Mouse (Mus musculus) common myeloid progenitor, adult 5-6 weeks (primary cell): ENCODE results near the gene Olfr1457. TPM values are rescaled to one million over a fixed set of nuclear protein-coding genes. Genes with fewer than 3 reads are reported as not detected.

Experiments used
- ATAC-seq: replicated peaks from 2 replicates; pipeline ENCODE4 v1.8.0; 2016; ENCODE audit warnings: low read depth, mild to moderate bottlenecking, moderate TSS enrichment, inconsistent platforms; ENCODE audit not compliant: poor library complexity, severe bottlenecking
- total RNA-seq: library from RNA; stranded (forward); fragments of 200-1000, 187-1606 nt; gene quantifications from 2 replicates; pipeline ENCODE4 v1.2.3, GENCODE M21; 2017

Gene Olfr1457
- total RNA-seq, result not detected in 2 replicates

- no peak for ATAC-seq
Measured at GRCm38 (mm10) chr19:13097791-13098190, at the start of gene Olfr1457. Gene Olfr1457, minus strand, starts transcription at chr19:13097891.

- no peak for ATAC-seq
Measured at GRCm38 (mm10) chr19:13106675-13107074, 9.0 kb upstream of the Olfr1457 start, which contains the start of gene Olfr1458. Gene Olfr1458, minus strand, starts transcription at chr19:13106775.

GRCm38 (mm10) chr19:13093908-13094307 is 3.8 kb downstream of the Olfr1457 start:
- ATAC-seq, result no peak

GRCm38 (mm10) chr19:13060310-13060709 is 37.4 kb downstream of the Olfr1457 start, which contains the start of gene Olfr1454:
Gene Olfr1454, plus strand, starts transcription at chr19:13060610.
- ATAC-seq, result no peak

Other genes with a start within 250 kb of the Olfr1457 start
- gene Olfr1444, start 240.6 kb downstream of the Olfr1457 start, total RNA-seq, result not detected in 2 replicates
- not detected in 2 replicates for gene Olfr1445, start 214.0 kb downstream of the Olfr1457 start, total RNA-seq
- not detected in 2 replicates for gene Olfr1446, start 204.4 kb downstream of the Olfr1457 start, total RNA-seq
- not detected in 2 replicates for gene Olfr1447, start 194.1 kb downstream of the Olfr1457 start, total RNA-seq
- gene Olfr1448, start 173.5 kb downstream of the Olfr1457 start, total RNA-seq, result not detected in 2 replicates
- gene Olfr1449, start 167.1 kb downstream of the Olfr1457 start, total RNA-seq, result not detected in 2 replicates
- gene Olfr1450, start 147.6 kb downstream of the Olfr1457 start, total RNA-seq, result not detected in 2 replicates
- gene Olfr1451, start 102.9 kb downstream of the Olfr1457 start, total RNA-seq, result not detected in 2 replicates
- not detected in 2 replicates for gene Olfr1453, start 69.6 kb downstream of the Olfr1457 start, total RNA-seq
- gene Olfr1454, start 37.3 kb downstream of the Olfr1457 start, total RNA-seq, result not detected in 2 replicates
- gene Olfr1458, start 8.9 kb upstream of the Olfr1457 start, total RNA-seq, result not detected in 2 replicates
- gene Olfr1459, start 51.7 kb upstream of the Olfr1457 start, total RNA-seq, result not detected in 2 replicates
- gene Olfr1461, start 65.1 kb upstream of the Olfr1457 start, total RNA-seq, result not detected in 2 replicates
- not detected in 2 replicates for gene Olfr1462, start 87.8 kb upstream of the Olfr1457 start, total RNA-seq
- not detected in 2 replicates for gene Olfr1463, start 133.4 kb upstream of the Olfr1457 start, total RNA-seq
- gene Olfr1465, start 217.7 kb upstream of the Olfr1457 start, total RNA-seq, result not detected in 2 replicates
- not detected in 2 replicates for gene Olfr1466, start 241.0 kb upstream of the Olfr1457 start, total RNA-seq